Mouse (Mus musculus) granulocyte monocyte progenitor cell, adult 5-6 weeks (primary cell): ENCODE measurements around the gene Grap2. TPM values are rescaled to one million over a fixed set of nuclear protein-coding genes. Genes with fewer than 3 reads are reported as not detected.

Experiments used
- ATAC-seq: replicated peaks from 2 replicates; pipeline ENCODE4 v1.8.0; 2016; ENCODE audit warnings: mild to moderate bottlenecking, moderate TSS enrichment, inconsistent platforms; ENCODE audit not compliant: poor library complexity, severe bottlenecking
- total RNA-seq, 2 experiments: library from RNA; stranded (forward) in 1 of 2; stranded (reverse) in 1 of 2; fragments of 200-712, 200-1000 nt in 1 of 2; fragments of >200 nt in 1 of 2; fragmentation: Nextera tagmentation in 1 of 2; gene quantifications; 2 replicates each; pipeline ENCODE4 v1.2.3; 2014 to 2017

Gene Grap2
- total RNA-seq, 2 experiments from 2014 or later = 0.21 TPM; not detected in 1

GRCm38 (mm10) chr15:80631311-80631710 lies 58.9 kb downstream of the Grap2 start:
- ATAC-seq = no peak

DNA sequence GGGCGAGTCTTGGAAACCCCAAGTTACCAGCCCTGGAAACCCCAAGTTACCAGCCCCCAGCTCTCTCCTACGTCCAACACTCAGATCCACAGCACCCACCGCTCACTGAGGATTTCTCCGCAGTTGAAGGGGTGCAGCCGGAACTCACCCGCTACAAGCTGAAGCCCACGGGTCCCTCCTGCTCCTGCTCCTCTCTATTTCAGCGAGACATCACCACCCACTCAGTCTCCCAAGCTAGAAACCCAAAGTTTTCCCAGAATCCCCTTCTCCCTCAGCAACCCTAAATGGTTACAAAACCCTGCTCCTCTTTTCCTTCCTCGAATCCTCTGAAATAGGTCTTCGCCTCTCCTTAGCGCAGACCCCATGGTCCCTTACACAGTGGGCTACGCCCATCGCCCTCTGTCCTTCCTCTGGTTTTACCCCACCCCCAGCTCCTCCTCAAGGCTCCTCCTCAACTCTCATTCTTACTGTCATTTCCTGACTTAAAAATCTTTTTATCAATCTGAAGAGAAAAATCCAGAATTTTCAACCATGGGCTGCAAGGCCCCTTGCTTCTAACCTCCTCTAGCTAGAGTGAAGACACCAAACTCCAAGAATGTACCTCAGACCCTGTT lies 60.0 kb downstream of the Grap2 start:
- no peak for ATAC-seq

- ATAC-seq = peak; percentile 55
Measured at GRCm38 (mm10) chr15:80634391-80635193, 62.2 kb downstream of the Grap2 start.

DNA sequence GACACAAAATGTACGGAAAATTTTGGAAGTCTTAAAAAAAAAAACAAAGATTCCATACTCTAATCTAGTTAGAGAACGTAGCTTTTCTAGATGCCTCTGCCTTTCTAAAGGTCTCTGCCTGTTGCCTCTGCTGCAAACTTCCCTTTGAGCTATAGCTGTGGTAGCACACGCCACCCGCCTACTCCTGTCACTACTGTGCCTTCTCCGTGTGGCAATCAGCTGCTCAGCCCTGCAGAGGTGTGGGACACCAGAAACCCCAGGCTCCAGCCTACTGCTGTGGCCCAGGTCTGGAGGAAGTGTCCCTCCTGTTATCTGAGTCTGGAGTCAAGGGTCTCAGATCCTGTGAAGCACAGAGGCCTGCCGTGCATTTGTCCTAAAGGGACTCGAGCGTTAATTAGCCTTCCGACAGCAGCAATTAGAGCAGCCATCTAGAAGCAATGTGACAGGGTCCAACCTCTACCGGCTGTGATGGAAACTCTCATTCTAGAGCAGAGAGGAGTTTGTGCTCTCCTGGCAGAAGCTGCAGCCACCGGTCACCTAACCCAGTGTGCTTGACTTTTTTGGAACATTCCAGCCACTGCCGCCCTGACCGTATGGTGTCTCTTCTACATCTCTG lies 64.5 kb downstream of the Grap2 start:
- ATAC-seq = peak; percentile 52

- ATAC-seq = peak; percentile 69
Measured at GRCm38 (mm10) chr15:80639071-80639702, 66.8 kb downstream of the Grap2 start.

- peak; percentile 17 for ATAC-seq
Measured at GRCm38 (mm10) chr15:80639874-80640273, 67.5 kb downstream of the Grap2 start.

GRCm38 (mm10) chr15:80641702-80642435 lies 69.5 kb downstream of the Grap2 start:
- ATAC-seq = no peak

GRCm38 (mm10) chr15:80645006-80645797 lies 72.8 kb downstream of the Grap2 start:
- ATAC-seq = no peak

- no peak for ATAC-seq
Measured at GRCm38 (mm10) chr15:80648977-80649606, 76.7 kb downstream of the Grap2 start.

DNA sequence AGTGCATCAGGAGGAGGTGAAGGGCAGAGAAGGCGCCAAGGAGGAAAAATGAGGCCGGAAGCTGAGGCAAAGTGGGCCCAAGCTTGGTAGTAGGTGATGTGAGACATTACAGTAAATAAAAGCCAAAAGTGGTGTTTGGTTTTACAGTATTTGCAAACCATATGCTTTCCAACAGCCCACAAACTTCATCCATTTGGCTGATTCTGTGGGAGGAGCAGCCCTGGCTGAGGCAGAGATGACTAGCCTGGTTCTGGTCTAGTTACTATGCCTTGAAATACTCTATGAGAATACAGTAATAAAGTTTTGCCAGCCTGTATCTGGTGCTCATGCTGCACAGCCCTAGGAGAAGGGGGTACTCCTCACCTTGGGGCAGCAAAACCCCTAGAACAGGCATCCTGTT lies 78.0 kb downstream of the Grap2 start:
- ATAC-seq = no peak

- ATAC-seq = no peak
Measured at GRCm38 (mm10) chr15:80653865-80654264, 81.5 kb downstream of the Grap2 start.

DNA sequence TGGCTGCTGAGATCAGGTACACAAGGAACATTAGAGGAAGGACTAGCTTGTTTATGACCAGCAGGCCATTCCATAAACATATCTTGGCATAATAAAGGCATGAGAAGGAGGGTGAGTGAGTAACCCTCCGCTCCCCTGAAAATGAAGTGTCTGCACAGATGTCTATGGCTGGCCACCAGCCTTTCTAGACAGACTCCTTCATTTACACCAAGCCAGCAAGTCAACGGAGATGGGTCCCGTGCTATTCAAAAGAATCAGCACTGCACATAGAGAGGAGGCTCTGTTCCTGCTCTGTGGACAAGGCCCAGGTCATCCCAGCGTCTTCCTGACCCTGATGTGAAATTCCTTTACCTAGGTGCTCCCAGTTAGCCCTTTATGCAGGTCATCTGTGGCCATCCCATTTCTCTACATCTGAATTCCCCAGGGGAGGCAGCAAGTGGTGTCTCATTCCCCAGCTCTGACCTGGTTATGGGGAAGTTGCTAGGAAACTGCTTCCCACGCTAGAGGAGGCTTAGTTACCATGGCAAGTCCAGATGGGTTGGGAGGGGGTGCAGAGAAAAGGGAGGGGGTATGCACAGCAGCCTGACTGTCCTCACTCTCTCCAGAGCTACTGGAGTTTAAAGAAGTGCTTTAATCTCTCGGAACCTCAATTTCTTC lies 86.5 kb downstream of the Grap2 start:
- no peak for ATAC-seq

DNA sequence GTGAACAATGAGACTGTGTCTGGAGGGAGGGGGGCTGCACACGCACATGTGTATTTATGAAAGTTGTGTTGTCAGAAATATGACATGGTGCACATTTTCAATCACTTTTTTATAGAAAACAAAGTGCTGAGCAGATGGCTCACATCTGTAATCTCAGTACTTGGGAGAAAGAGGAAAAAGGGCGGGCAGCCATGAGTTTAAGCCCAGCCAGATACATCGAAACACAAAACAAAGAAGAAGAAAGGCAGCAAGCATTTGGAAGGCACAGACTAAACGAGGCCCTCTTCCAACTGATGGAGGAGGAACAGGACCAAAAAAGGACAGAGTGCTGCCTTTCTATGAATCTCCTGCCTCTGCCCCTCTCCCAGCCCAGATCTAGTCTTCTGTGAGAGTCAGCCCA lies 88.6 kb downstream of the Grap2 start:
- no peak for ATAC-seq

- no peak for ATAC-seq
Measured at GRCm38 (mm10) chr15:80664444-80664843, 92.0 kb downstream of the Grap2 start.

DNA sequence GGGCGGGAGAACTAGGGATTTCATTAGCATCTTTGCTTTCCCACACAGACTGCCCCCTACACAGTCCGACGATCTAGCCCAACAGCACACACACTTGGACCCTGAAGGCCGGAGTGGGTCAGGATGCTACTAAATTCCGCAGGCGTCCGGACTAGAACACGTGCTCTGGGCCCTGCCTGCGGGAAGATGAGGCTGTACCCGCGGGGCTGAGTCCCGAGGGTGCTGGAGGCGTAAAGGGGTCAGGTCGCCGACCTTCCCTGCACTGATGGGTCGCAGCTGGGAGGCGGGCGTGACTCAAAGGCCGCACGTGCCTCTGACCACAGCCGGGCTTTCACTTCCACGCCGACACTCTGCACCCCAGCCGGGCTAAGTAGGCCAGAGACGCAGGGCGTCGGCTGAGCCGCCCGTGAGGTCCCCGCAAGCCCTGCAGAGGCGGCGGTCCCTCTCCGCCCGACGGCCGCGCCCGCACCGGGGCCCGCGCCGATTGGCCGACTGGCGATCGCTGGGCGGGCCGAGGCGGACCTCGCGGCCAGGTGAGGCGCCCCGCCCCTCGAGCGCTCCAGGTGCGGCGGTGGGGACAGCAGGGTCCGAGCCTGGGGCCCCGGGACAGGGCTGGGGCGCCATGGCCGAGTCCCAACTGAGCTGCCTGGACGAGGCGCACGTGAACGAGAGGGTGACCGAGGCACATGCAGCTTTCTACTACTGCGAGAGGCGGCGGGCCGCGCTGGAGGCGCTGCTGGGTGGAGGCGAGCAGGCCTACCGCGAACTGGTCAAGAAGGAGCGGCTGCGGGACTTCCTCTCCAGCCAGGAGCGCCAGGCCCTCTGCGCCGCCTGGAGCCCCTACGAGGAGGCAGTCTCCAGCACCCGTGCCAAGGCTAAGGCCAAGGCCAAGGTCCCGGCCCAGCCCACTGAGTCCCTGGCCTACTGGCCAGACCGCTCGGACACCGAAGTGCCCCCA lies 99.2 kb downstream of the Grap2 start, which contains the start of gene Fam83f:
Gene Fam83f, plus strand, starts transcription at position 553 of the 958 bp plus-strand sequence.
- peak; percentile 88 for ATAC-seq

GRCm38 (mm10) chr15:80672810-80673209 lies 100.4 kb downstream of the Grap2 start:
- ATAC-seq = no peak

DNA sequence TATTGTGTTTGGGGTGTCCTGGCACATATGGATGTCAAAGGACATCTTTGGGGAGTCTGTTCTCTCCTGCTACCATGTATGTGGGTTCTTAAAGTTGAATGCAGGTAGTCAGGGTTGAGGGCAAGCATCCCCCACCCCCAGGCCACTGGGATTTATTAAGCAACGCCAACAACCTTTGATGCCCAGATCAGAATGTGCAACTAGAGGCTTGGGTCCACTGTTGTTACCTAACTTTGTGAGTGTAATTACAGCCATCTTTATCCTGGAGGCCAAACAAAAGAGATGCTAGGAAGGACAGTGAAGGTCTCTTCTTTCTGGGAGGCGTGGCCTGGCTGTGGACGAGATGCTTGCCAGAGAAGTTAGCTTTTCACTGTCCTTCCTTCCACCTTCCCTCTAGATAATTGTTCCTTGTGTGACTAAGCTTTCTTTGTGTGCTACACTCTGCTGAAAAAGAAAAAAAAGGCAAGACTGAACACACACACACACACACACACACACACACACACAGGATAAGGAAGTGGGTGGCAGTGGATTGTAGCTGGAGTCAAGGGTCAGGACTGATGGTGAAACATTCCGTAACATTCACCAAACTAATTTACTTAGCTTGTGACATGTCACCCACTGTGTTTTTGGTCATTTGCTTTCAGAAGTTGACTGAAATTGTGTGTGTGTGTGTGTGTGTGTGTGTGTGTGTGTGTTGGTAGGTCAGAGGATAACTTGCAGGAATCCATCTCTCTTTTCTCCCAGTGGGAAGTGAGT lies 101.1 kb downstream of the Grap2 start:
- peak; percentile 74 for ATAC-seq
